Mouse (Mus musculus): ENCODE measurements around the gene Kazald1.

DNA sequence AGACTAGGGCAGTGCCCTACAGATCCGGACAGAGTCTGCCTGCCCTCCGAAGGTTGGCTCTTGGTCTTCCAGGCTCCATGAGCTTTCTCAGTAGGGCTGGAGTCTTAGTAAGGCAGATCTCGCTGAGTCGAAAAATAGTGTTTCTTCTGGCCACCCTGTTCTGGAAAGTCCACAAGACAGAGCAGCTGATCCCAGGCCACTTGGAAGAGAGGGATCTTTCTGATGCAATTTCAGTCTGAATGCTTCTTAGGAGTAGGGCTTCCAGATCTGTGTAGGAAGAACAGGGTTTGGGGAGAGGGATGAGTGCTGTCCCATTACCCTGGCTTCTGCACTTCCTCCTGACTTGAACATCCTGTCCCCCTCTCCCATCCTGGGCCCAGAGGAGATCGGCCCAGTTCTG, 29.4 kb upstream of the Kazald1 start, which contains the start of gene Pdzd7:
- TF ChIP-seq GATA1 (IDR thresholded peaks at IDR 0.05; ENCODE audit: borderline replicate concordance, low read length) = no peak
- no peak for TF ChIP-seq FLI1 (IDR thresholded peaks at IDR 0.05; ENCODE audit: low read length)

All from megakaryocyte, embryonic 14.5 days (primary cell).